Mouse (Mus musculus) midbrain, embryonic 16.5 days (tissue): ENCODE results near the gene 9430097D07Rik. TPM values are rescaled to one million over a fixed set of nuclear protein-coding genes. Genes with fewer than 3 reads are reported as not detected.

ENCODE experiments used
- ATAC-seq: fragments of 200-750 bp; cut with Nextera tagmentation; 2 replicates; pipeline ENCODE4 v1.8.0; 2017; ENCODE audit warnings: moderate TSS enrichment
- H3K27ac ChIP-seq: fragments of 300-500 bp; sonication (generic); 2 replicates; pipeline ENCODE4 v1.5.1; 2014; ENCODE audit warnings: mild to moderate bottlenecking, low read length, mixed read lengths
- H3K27me3 ChIP-seq: fragments of 300-500 bp; sonication (generic); 2 replicates; pipeline ENCODE4 v1.6.1; 2014; ENCODE audit warnings: low read depth, low read length, mixed read lengths; ENCODE audit not compliant: control insufficient read depth, insufficient read depth
- H3K36me3 ChIP-seq: fragments of 300-500 bp; sonication (generic); 2 replicates; pipeline ENCODE4 v1.6.1; 2014; ENCODE audit warnings: mild to moderate bottlenecking, low read length, moderate library complexity, mixed read lengths; ENCODE audit not compliant: control insufficient read depth, insufficient read depth
- H3K4me1 ChIP-seq: fragments of 300-500 bp; sonication (generic); 2 replicates; pipeline ENCODE4 v1.6.1; 2014; ENCODE audit warnings: mild to moderate bottlenecking, low read length, mixed read lengths; ENCODE audit not compliant: control insufficient read depth, insufficient read depth
- H3K4me2 ChIP-seq: fragments of 300-500 bp; sonication (generic); 2 replicates; pipeline ENCODE4 v1.6.1; 2014; ENCODE audit warnings: mild to moderate bottlenecking, low read length, mixed read lengths
- H3K4me3 ChIP-seq: fragments of 300-500 bp; sonication (generic); 2 replicates; pipeline ENCODE4 v1.5.1; 2014; ENCODE audit warnings: low read depth, mild to moderate bottlenecking, low read length, moderate library complexity, mixed read lengths
- H3K9ac ChIP-seq: fragments of 300-500 bp; sonication (generic); 2 replicates; pipeline ENCODE4 v1.6.1; 2014; ENCODE audit warnings: low read depth, low read length, mixed read lengths
- H3K9me3 ChIP-seq: fragments of 300-500 bp; sonication (generic); replicated peaks from 2 replicates; pipeline ENCODE4 v1.6.1; 2014; ENCODE audit warnings: mild to moderate bottlenecking, low read length, mixed read lengths; ENCODE audit not compliant: control insufficient read depth, poor library complexity, severe bottlenecking
- WGBS: fragments of 180-500 bp; shearing (Covaris S2); extraction: QIAGEN DNeasy Blood & Tissue Kit; methylation state at CpG from one replicate; pipeline ENCODE4 v1.1.7; 2014; 5-methylcytosine and 5-hydroxymethylcytosine counted together
- polyA plus RNA-seq: library from polyadenylated mRNA; unstranded; fragments of >200 nt; fragmentation: Nextera tagmentation; extraction: Ambion mirVana; gene quantifications from 2 replicates; pipeline ENCODE4 v1.2.1, GENCODE M21; 2015

Gene 9430097D07Rik
- 0.52 and 1.1 TPM in 2 replicates for polyA plus RNA-seq

DNA sequence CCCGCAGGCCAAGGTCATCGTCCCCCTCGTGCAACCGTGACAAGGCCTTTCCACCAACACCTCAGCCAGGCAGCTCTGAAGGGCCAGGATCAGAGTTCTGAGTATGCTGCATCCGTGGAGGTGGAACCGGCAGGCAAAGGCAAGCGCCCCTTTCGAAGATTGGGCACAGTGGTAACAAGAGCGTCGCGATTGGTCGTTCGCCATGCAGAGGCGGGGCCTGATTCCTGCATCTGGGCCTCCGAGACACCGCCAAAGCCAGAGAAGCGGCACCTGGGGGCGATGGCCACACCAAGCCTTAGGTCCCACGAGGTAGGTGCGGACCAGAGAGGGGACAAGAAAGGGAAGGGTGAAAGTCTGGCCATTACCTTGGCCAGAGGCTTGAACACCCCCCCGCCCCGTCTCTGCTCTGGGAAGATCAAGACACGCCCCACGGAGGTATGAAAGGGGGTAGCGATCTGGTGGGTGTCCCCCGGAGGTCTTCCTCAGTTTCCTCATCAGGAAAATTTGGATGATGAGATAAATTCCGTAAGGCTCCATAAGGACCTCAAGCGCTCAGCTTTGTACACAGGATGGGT is at the start of gene 9430097D07Rik:
9430097D07Rik (minus strand) TSS at position 99 of the 575 bp plus-strand sequence.
- peak; percentile 83 for ATAC-seq
- peak within 1 kb of the TSS; percentile 78 for H3K9ac ChIP-seq
- peaks cover 9% of the 10 kb centered on the region for H3K27me3 ChIP-seq
- peak within 1 kb of the TSS; percentile 49 for H3K4me3 ChIP-seq
- H3K9me3 ChIP-seq, result no peaks in the 10 kb centered on the region
- peak within 1 kb of the TSS; percentile 97 for H3K4me2 ChIP-seq
- no peaks in the 10 kb centered on the region for H3K36me3 ChIP-seq
- peak within 1 kb of the TSS; percentile 40 for H3K27ac ChIP-seq
- peaks cover 16% of the 10 kb centered on the region for H3K4me1 ChIP-seq
- WGBS, result 4% methylated on average over 28 of the region's 28 CpGs

DNA sequence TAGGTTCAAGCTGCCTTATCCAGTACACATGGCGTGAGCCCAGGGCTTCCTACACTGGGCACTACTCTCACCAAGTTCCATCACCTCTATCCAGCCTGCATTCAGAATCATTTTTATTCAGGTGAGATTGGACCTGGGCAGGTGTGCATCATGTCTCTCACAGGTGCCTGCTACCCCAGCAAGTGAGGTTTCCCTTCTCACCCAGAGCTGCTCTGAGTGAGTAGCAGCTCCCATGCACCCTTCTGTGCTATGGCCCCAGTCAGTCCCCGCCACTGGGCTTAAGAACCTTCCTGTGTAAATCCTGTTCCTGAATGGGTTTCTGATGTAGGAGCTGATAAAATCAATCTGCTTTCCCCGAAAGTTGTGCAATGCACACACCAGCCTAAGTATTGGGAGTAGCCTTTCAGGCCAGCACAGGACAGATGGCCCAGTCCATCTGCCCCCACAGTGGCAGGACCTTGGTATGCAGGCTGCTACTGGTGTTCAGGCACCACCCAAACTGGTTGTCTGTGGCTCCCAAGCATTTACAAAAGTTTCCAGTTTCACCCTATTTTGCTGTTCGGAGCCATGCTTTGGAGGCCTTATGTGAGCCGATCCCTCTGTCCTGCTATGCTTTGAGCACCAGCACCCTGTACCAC is 48.7 kb upstream of the 9430097D07Rik start:
- H3K4me1 ChIP-seq, result peaks cover 48% of the 10 kb centered on the region
- H3K27ac ChIP-seq, result no peak overlapping the region
- no peak overlapping the region for H3K4me2 ChIP-seq
- no peaks in the 10 kb centered on the region for H3K36me3 ChIP-seq
- 78% methylated on average over 5 of the region's 5 CpGs for WGBS
- ATAC-seq, result no peak
- H3K9ac ChIP-seq, result no peak overlapping the region
- no peaks in the 10 kb centered on the region for H3K27me3 ChIP-seq
- H3K4me3 ChIP-seq, result no peak overlapping the region
- H3K9me3 ChIP-seq, result no peaks in the 10 kb centered on the region

DNA sequence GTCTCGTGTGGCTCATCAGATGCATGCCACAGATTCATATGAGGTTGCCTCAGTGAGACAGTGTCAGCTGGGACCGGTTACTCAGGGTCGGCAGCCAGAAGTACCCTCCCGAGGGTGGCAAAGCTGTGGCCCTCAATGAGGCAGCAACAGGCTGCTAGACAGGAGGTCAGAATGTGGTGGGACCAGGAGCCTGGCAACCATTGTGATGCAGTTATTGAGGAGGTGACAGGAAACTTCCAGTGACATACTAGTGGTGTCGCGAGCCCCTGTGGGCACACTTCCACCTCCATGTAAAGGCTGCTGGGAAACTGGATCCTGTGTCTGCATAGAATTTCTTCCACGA is 46.0 kb upstream of the 9430097D07Rik start, which contains the start of gene Ak1:
Ak1 (plus strand) TSS at position 242 of the 343 bp plus-strand sequence.
- H3K9ac ChIP-seq, result no peak within 1 kb of the TSS
- peaks cover 2% of the 10 kb centered on the region; the same call in 1 of the 2 replicates for H3K36me3 ChIP-seq
- no peak within 1 kb of the TSS; the same call in 1 of the 2 replicates for H3K27ac ChIP-seq
- no peak for ATAC-seq
- 0 out of 2 replicates have a peak, but pooled peaks cover 3% of the 10 kb centered on the region for H3K9me3 ChIP-seq
- H3K4me2 ChIP-seq, result no peak within 1 kb of the TSS
- no peaks in the 10 kb centered on the region for H3K27me3 ChIP-seq
- no peak within 1 kb of the TSS for H3K4me3 ChIP-seq
- peaks cover 21% of the 10 kb centered on the region for H3K4me1 ChIP-seq
- 40% methylated on average over 7 of the region's 7 CpGs for WGBS

DNA sequence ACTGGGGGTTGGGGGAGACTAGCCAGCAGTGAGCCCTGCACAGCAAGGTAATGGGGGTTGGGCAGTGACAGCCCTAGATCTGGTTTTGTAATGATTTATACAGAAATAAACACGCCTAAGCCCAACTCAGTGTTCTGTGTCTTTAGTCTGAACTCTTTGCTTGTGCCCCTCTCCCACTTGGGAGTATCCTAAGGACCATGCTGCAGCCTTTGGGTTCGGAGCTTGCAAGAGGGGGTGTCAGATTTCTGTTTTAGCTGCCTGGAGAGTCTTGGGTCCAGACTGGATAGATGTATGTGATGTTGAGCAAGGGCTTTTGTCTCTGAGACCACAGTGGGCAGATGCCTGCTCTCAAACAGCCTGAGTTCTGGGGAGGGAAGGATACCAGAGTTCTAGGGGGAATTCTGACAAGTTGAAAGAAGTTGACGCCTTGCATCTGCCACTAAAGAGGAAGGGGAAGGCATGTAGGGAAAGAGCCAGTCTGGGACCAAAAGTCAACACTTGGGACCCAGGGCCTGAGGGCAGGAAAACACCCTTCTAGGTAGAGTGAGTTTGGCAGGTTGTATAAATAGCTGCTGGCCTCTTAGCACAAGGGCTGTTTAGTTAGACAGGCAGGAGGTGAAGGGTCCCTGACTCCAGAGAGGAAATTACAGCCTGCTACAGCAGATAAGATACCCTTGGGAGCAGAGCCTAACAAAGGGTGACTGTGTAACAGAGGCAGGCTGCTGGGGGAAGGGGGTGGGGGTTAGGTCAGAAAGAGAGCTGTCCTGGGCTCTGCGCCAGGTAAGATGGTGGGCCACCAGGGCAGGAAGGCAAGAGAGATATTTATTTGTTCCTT is 45.4 kb upstream of the 9430097D07Rik start:
- ATAC-seq, result no peak
- H3K4me1 ChIP-seq, result peaks cover 15% of the 10 kb centered on the region
- H3K4me2 ChIP-seq, result no peak overlapping the region
- no peaks in the 10 kb centered on the region for H3K27me3 ChIP-seq
- H3K9ac ChIP-seq, result no peak overlapping the region
- H3K9me3 ChIP-seq, result 0 out of 2 replicates have a peak, but pooled peaks cover 3% of the 10 kb centered on the region
- H3K4me3 ChIP-seq, result no peak overlapping the region
- WGBS, result 43% methylated on average over 4 of the region's 4 CpGs
- no peak overlapping the region; the same call in 1 of the 2 replicates for H3K27ac ChIP-seq
- H3K36me3 ChIP-seq, result peaks cover 2% of the 10 kb centered on the region; the same call in 1 of the 2 replicates

DNA sequence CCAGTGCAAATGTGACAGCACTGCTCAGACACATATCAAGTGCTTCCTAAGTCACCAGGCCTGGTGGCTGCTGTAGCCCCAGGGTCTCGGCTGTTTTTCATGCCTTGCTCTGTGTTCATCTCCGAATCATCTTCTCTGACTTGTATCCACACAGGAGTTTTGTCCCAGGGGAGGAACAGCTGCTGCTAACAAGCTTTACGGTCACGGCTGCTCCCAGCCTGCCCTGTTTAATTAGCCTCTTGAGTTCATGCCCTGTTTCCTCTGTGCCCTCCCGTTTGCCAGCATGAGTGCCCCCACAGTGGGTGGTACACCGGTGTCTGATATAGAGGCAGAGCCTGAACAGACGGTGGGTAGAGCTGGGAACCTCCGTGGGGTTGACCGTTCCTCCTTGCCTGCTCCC is 42.6 kb upstream of the 9430097D07Rik start:
- H3K4me3 ChIP-seq, result no peak overlapping the region
- peaks cover 2% of the 10 kb centered on the region; the same call in 1 of the 2 replicates for H3K36me3 ChIP-seq
- WGBS, result 48% methylated on average over 9 of the region's 9 CpGs
- H3K4me2 ChIP-seq, result no peak overlapping the region
- H3K27me3 ChIP-seq, result no peaks in the 10 kb centered on the region
- ATAC-seq, result 0 out of 2 replicates have a peak, but pooled peaks have one; percentile 37
- no peak overlapping the region for H3K27ac ChIP-seq
- H3K9me3 ChIP-seq, result 0 out of 2 replicates have a peak, but pooled peaks cover 3% of the 10 kb centered on the region
- peaks cover 6% of the 10 kb centered on the region; the same call in 1 of the 2 replicates for H3K4me1 ChIP-seq
- no peak overlapping the region for H3K9ac ChIP-seq

DNA sequence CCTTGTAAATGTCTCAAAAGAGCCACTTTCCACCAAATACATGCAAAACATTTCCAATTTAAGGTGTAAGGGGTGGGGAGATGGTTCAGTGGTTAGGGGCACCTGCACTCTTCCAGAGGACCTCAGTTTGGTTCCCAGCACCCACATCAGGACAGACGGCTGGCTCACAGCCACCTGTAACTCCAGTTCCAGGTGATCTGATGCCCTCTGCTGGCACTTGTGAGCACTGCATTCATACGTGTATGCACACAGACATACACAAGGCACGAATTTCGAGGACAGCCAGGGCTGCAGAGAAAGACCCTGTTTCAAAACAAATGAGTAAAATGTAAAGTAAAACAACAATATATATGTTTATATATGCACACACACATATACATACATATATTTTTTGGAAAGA is 42.1 kb upstream of the 9430097D07Rik start:
- H3K4me3 ChIP-seq, result no peak overlapping the region
- no peaks in the 10 kb centered on the region for H3K27me3 ChIP-seq
- H3K9me3 ChIP-seq, result 0 out of 2 replicates have a peak, but pooled peaks cover 3% of the 10 kb centered on the region
- ATAC-seq, result no peak
- H3K9ac ChIP-seq, result no peak overlapping the region
- no peak overlapping the region for H3K27ac ChIP-seq
- peaks cover 2% of the 10 kb centered on the region; the same call in 1 of the 2 replicates for H3K36me3 ChIP-seq
- H3K4me1 ChIP-seq, result peaks cover 6% of the 10 kb centered on the region; the same call in 1 of the 2 replicates
- 91% methylated on average over 4 of the region's 4 CpGs for WGBS
- H3K4me2 ChIP-seq, result no peak overlapping the region

DNA sequence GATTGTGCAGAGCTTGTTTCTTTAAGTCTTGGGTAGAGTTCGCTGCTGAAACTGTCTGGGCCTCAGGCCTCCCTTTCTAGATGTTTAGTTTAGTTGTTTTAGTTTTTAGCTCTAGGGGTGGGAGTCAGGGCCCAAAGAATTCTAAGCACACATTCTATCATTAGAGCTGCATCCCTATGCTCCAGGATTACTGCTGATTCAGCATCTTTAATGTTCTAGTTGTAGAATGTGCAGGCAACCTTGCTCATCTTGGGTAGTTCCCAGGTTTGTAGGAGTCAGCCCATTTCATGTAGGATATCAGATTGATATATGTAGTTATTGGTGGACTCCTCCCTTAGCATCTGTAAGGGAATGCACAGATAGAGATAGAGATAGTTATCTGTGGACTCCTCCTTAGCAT is 41.6 kb upstream of the 9430097D07Rik start:
- Histone ChIP-seq H3K27ac (no peak overlapping the region), H3K4me3 (no peak overlapping the region), H3K36me3 (peaks cover 2% of the 10 kb centered on the region; the same call in 1 of the 2 replicates), H3K27me3 (no peaks in the 10 kb centered on the region), H3K4me1 (peaks cover 6% of the 10 kb centered on the region; the same call in 1 of the 2 replicates), H3K4me2 (no peak overlapping the region), H3K9ac (no peak overlapping the region), H3K9me3 (0 out of 2 replicates have a peak, but pooled peaks cover 3% of the 10 kb centered on the region)
- WGBS, result 97% methylated on average over 1 of the region's 1 CpGs
- no peak for ATAC-seq

DNA sequence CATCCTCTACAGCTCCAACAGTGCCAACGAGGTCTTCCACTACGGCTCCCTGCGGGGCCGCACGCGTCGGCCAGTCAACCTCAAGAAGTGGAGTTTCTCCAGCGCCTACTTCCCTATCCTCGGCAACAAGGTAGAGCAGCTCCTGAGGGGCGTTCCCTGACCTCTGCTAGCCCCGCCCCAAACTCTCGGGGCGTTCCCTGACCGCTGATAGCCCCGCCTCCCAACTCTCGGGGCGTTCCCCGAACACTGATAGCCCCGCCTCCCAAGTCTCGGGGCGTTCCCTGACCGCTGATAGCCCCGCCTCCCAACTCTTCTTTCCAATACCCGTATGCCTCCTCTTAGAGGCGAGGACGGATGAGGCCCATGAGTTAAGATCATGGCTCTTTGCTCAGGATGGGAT is 36.8 kb upstream of the 9430097D07Rik start:
- Histone ChIP-seq H3K27ac (no peak overlapping the region), H3K4me3 (no peak overlapping the region), H3K36me3 (no peaks in the 10 kb centered on the region), H3K9ac (no peak overlapping the region), H3K9me3 (no peaks in the 10 kb centered on the region), H3K4me2 (no peak overlapping the region), H3K27me3 (peaks cover 3% of the 10 kb centered on the region; the same call in 1 of the 2 replicates), H3K4me1 (peaks cover 23% of the 10 kb centered on the region)
- WGBS, result 71% methylated on average over 26 of the region's 26 CpGs
- ATAC-seq, result no peak
